Mouse (Mus musculus): ENCODE data around the gene Gm11034. TPM values are rescaled to one million over a fixed set of nuclear protein-coding genes. Genes with fewer than 3 reads are reported as not detected.

Gene Gm11034
- total and polyA plus RNA-seq, 3 experiments, result not detected

GRCm38 (mm10) chr8:72240403-72240763 lies 26.9 kb upstream of the Gm11034 start:
- Histone ChIP-seq H3K9ac (ENCODE audit: control insufficient read depth, low read depth, low read length, poor library complexity, severe bottlenecking) (peak overlapping the region; percentile 87), H3K27me3 (ENCODE audit: control insufficient read depth in 1 of 2, insufficient read depth in 2 of 2, low read length in 2 of 2) (no peaks in the 10 kb centered on the region), H3K4me1 (ENCODE audit: control insufficient read depth in 1 of 2, insufficient read depth in 2 of 2, low read length in 2 of 2) (peaks cover 0 to 13% of the 10 kb centered on the region in 2 experiments; a peak in 2 of 4 replicates), H3K4me3 (ENCODE audit: control insufficient read depth in 1 of 2, insufficient read depth in 1 of 2, low read depth in 2 of 2, low read length in 2 of 2) (peak overlapping the region; percentile 51 to 87), H3K9me3 (replicated peaks; ENCODE audit: insufficient read depth, low read length) (no peaks in the 10 kb centered on the region), H3K79me2 (ENCODE audit: control insufficient read depth, insufficient read depth, low read length, poor library complexity) (peaks cover 18% of the 10 kb centered on the region), H3K36me3 (ENCODE audit: control insufficient read depth in 1 of 2, insufficient read depth in 2 of 2, low read length in 2 of 2) (peaks cover 0 to 8% of the 10 kb centered on the region in 2 experiments; a peak in 2 of 4 replicates), H3K27ac (ENCODE audit: control insufficient read depth, low read depth, low read length) (peak overlapping the region; percentile 95)
- TF ChIP-seq MYC (IDR thresholded peaks at IDR 0.05; ENCODE audit: low read depth, low read length) (no peak), NELFE (IDR thresholded peaks at IDR 0.05; ENCODE audit: low read depth, low read length) (no peak), ELF1 (IDR thresholded peaks at IDR 0.05; ENCODE audit: low read depth, low read length) (no peak), JUND (IDR thresholded peaks at IDR 0.05; ENCODE audit: low read depth, low read length) (no peak), MAFK (IDR thresholded peaks at IDR 0.05; ENCODE audit: borderline replicate concordance, low read depth, low read length) (no peak), GABPA (IDR thresholded peaks at IDR 0.05; ENCODE audit: low read depth, low read length) (no peak), SMC3 (IDR thresholded peaks at IDR 0.05; ENCODE audit: low read depth, low read length) (no peak), ZNF384 (IDR thresholded peaks at IDR 0.05; ENCODE audit: low read depth, low read length) (no peak), GATA1 (IDR thresholded peaks at IDR 0.05; ENCODE audit: low read depth, low read length) (no peak), POLR2AphosphoS2 (IDR thresholded peaks at IDR 0.05; ENCODE audit: low read length) (no peak), CHD2 (IDR thresholded peaks at IDR 0.05; ENCODE audit: low read length) (no peak), ZMIZ1 (IDR thresholded peaks at IDR 0.05; ENCODE audit: low read depth, low read length) (no peak), TCF12 (IDR thresholded peaks at IDR 0.05; ENCODE audit: low read depth, low read length) (no peak), CTCF (IDR thresholded peaks at IDR 0.05 in 2 of 3, conservative IDR thresholded peaks at IDR 0.05 in 1 of 3; ENCODE audit: control insufficient read depth in 1 of 3, insufficient read depth in 1 of 3, low read depth in 2 of 3, low read length in 3 of 3, poor library complexity in 1 of 3, severe bottlenecking in 1 of 3) (no peak)
- no peak for DNase-seq (ENCODE audit: low read depth, low spot score)

- Histone ChIP-seq H3K79me2 (ENCODE audit: control insufficient read depth, insufficient read depth, low read length, poor library complexity) (peaks cover 18% of the 10 kb centered on the region), H3K4me1 (ENCODE audit: control insufficient read depth in 1 of 2, insufficient read depth in 2 of 2, low read length in 2 of 2) (peaks cover 0 to 13% of the 10 kb centered on the region in 2 experiments; a peak in 2 of 4 replicates), H3K4me3 (ENCODE audit: control insufficient read depth in 1 of 2, insufficient read depth in 1 of 2, low read depth in 2 of 2, low read length in 2 of 2) (peak within 1 kb of the TSS; percentile 62 to 87), H3K9me3 (replicated peaks; ENCODE audit: insufficient read depth, low read length) (no peaks in the 10 kb centered on the region), H3K9ac (ENCODE audit: control insufficient read depth, low read depth, low read length, poor library complexity, severe bottlenecking) (peak within 1 kb of the TSS; percentile 87), H3K27me3 (ENCODE audit: control insufficient read depth in 1 of 2, insufficient read depth in 2 of 2, low read length in 2 of 2) (no peaks in the 10 kb centered on the region), H3K27ac (ENCODE audit: control insufficient read depth, low read depth, low read length) (peak within 1 kb of the TSS; percentile 97), H3K36me3 (ENCODE audit: control insufficient read depth in 1 of 2, insufficient read depth in 2 of 2, low read length in 2 of 2) (peaks cover 0 to 8% of the 10 kb centered on the region in 2 experiments; a peak in 2 of 4 replicates)
- DNase-seq (ENCODE audit: low read depth, low spot score), result peak; percentile 99
- TF ChIP-seq MEF2A (IDR thresholded peaks at IDR 0.05; ENCODE audit: extremely low read depth, insufficient replicate concordance, low read depth, low read length, poor library complexity, severe bottlenecking), result no peak
- TF ChIP-seq TBP (IDR thresholded peaks at IDR 0.05; ENCODE audit: low read depth, low read length), result peak; percentile 10
- TF ChIP-seq GABPA (IDR thresholded peaks at IDR 0.05; ENCODE audit: low read depth, low read length), result no peak
- no peak for TF ChIP-seq KAT2A (conservative IDR thresholded peaks at IDR 0.05; ENCODE audit: low read depth, low read length)
- peak; percentile 82 for TF ChIP-seq NRF1 (IDR thresholded peaks at IDR 0.05; ENCODE audit: insufficient read depth, low read depth, low read length, poor library complexity, severe bottlenecking)
- TF ChIP-seq CHD1 (IDR thresholded peaks at IDR 0.05; ENCODE audit: low read depth, low read length), result no peak
- TF ChIP-seq MYB (IDR thresholded peaks at IDR 0.05; ENCODE audit: low read depth, low read length), result peak; percentile 76
- peak; percentile 49 for TF ChIP-seq USF1 (IDR thresholded peaks at IDR 0.05; ENCODE audit: low read depth, low read length)
- no peak; the same call in 1 of the 2 replicates for TF ChIP-seq POLR2AphosphoS5 (IDR thresholded peaks at IDR 0.05; ENCODE audit: borderline replicate concordance, low read depth, low read length)
- TF ChIP-seq RCOR1 (IDR thresholded peaks at IDR 0.05; ENCODE audit: low read depth, low read length), result no peak
- TF ChIP-seq MAFK (IDR thresholded peaks at IDR 0.05; ENCODE audit: borderline replicate concordance, low read depth, low read length), result no peak
- TF ChIP-seq MYC (IDR thresholded peaks at IDR 0.05; ENCODE audit: low read depth, low read length), result peak; percentile 93
- peak; percentile 86 for TF ChIP-seq ETS1 (IDR thresholded peaks at IDR 0.05; ENCODE audit: low read depth, low read length)
- TF ChIP-seq POLR2A (IDR thresholded peaks at IDR 0.05; ENCODE audit: control insufficient read depth in 1 of 2, insufficient read depth in 1 of 2, low read depth in 1 of 2, low read length in 2 of 2, poor library complexity in 1 of 2), result peak; percentile 63 to 78; a peak in 3 of 4 replicates
- TF ChIP-seq MAZ (IDR thresholded peaks at IDR 0.05; ENCODE audit: low read depth, low read length), result 0 out of 2 replicates have a peak, but pooled peaks have one; percentile 62
- TF ChIP-seq NELFE (IDR thresholded peaks at IDR 0.05; ENCODE audit: low read depth, low read length), result peak; percentile 78
- TF ChIP-seq ZMIZ1 (IDR thresholded peaks at IDR 0.05; ENCODE audit: low read depth, low read length), result 0 out of 2 replicates have a peak, but pooled peaks have one; percentile 4
- peak; percentile 82; the same call in 1 of the 2 replicates for TF ChIP-seq ELF1 (IDR thresholded peaks at IDR 0.05; ENCODE audit: low read depth, low read length)
- TF ChIP-seq POLR2AphosphoS2 (IDR thresholded peaks at IDR 0.05; ENCODE audit: low read length), result no peak
- TF ChIP-seq SMC3 (IDR thresholded peaks at IDR 0.05; ENCODE audit: low read depth, low read length), result peak; percentile 44
- TF ChIP-seq MAX (IDR thresholded peaks at IDR 0.05; ENCODE audit: low read length), result peak; percentile 89
- TF ChIP-seq TAL1 (IDR thresholded peaks at IDR 0.05; ENCODE audit: low read length), result no peak
Measured at GRCm38 (mm10) chr8:72239499-72240402, 26.3 kb upstream of the Gm11034 start, which contains the start of gene Ap1m1. TSS of gene Ap1m1 (plus strand) at chr8:72240018.
